Mouse (Mus musculus) natural killer cell, adult 2 months (primary cell): Measurements from ENCODE around the gene Cdk15.
A peak's percentile ranks its signal among the peaks of the same experiment; 100 is the strongest.

Experiments
- DNase-seq, 2 experiments: peaks; one replicate each; pipeline ENCODE4 v3.0.0; 2022; ENCODE audit warnings: low spot score in 2 of 2

Cdk15 gene

GRCm38 (mm10) chr1:59370355-59370950 lies 113.7 kb downstream of the Cdk15 start:
- DNase-seq: no peak

GRCm38 (mm10) chr1:59376021-59376548 lies 119.4 kb downstream of the Cdk15 start:
- no peak for DNase-seq

- no peak for DNase-seq
Observed at GRCm38 (mm10) chr1:59376557-59376956, 119.9 kb downstream of the Cdk15 start.

GRCm38 (mm10) chr1:59377312-59377711 lies 120.6 kb downstream of the Cdk15 start:
- DNase-seq: no peak

GRCm38 (mm10) chr1:59380926-59381325 lies 124.2 kb downstream of the Cdk15 start:
- peak; percentile 21 to 49 for DNase-seq

GRCm38 (mm10) chr1:59381483-59381882 lies 124.8 kb downstream of the Cdk15 start:
- no peak for DNase-seq

GRCm38 (mm10) chr1:59382516-59382915 lies 125.8 kb downstream of the Cdk15 start:
- no peak for DNase-seq

GRCm38 (mm10) chr1:59383049-59383610 lies 126.4 kb downstream of the Cdk15 start:
- no peak for DNase-seq

GRCm38 (mm10) chr1:59384400-59384799 lies 127.7 kb downstream of the Cdk15 start:
- no peak for DNase-seq

- DNase-seq: no peak
Observed at GRCm38 (mm10) chr1:59385641-59386040, 128.9 kb downstream of the Cdk15 start.

GRCm38 (mm10) chr1:59387542-59388314 lies 131.0 kb downstream of the Cdk15 start:
- DNase-seq: no peak

GRCm38 (mm10) chr1:59389181-59389580 lies 132.5 kb downstream of the Cdk15 start:
- no peak for DNase-seq

- DNase-seq: no peak
Observed at GRCm38 (mm10) chr1:59391736-59392135, 135.0 kb downstream of the Cdk15 start.

GRCm38 (mm10) chr1:59394072-59394471 lies 137.4 kb downstream of the Cdk15 start:
- no peak for DNase-seq

- no peak for DNase-seq
Observed at GRCm38 (mm10) chr1:59394616-59395015, 137.9 kb downstream of the Cdk15 start.

- DNase-seq: no peak
Observed at GRCm38 (mm10) chr1:59395992-59396391, 139.3 kb downstream of the Cdk15 start.

- no peak for DNase-seq
Observed at GRCm38 (mm10) chr1:59399554-59400325, 143.0 kb downstream of the Cdk15 start.

GRCm38 (mm10) chr1:59401253-59401652 lies 144.5 kb downstream of the Cdk15 start:
- no peak for DNase-seq
